Mouse (Mus musculus): ENCODE measurements at regions not wholly inside any gene's neighbourhood (a gene's known extent, or its start where the extent isn't known, plus 50 kb on each side); places are given as distances from the start of the nearest gene placed in this dataset.

DNA sequence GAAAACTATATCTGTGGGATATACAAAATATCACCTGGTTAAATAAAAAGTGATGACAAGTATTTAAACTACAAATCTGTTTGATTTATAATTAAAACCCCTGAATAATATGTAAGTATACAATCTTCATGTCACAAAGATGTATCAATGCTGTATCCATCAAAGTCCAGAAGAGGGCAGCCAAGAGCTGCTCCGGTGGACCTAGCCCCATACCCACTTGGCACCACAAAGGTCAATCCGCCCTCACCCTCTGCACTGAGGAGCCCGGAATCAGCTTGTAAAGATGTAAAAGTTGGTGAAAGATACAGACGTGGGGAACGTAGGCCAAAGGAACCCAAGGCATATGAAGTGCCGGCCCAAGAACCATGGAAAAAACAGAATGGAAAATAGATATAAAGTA lies 123.1 kb upstream of the Slc22a22 start:
- TF ChIP-seq CTCF (IDR thresholded peaks at IDR 0.05; ENCODE audit: low read depth, low read length): peak; percentile 75
- TF ChIP-seq EP300 (IDR thresholded peaks at IDR 0.05; ENCODE audit: insufficient read depth, low read depth, low read length): no peak
